Mouse (Mus musculus) midbrain, embryonic 11.5 days (tissue): ENCODE results near the gene Zbtb22. TPM values are rescaled to one million over a fixed set of nuclear protein-coding genes. Genes with fewer than 3 reads are reported as not detected.
"Not testable (repeated sequence)": the region's sequence is repeated elsewhere in the genome, so short reads cannot be mapped to it uniquely, and the experiment has no call there.

Experiments used
- ATAC-seq: fragments of 200-750 bp; cut with Nextera tagmentation; 2 replicates; pipeline ENCODE4 v1.8.0; 2017; ENCODE audit warnings: moderate TSS enrichment, moderate library complexity; ENCODE audit not compliant: low FRiP score
- DNase-seq: peaks from one replicate; pipeline ENCODE4 v3.0.0; 2015; ENCODE audit warnings: low spot score; ENCODE audit errors: missing footprints
- H3K27ac ChIP-seq: fragments of 300-500 bp; sonication (generic); 2 replicates; pipeline ENCODE4 v1.5.1; 2014; ENCODE audit warnings: low read depth, low read length
- H3K27me3 ChIP-seq: fragments of 300-500 bp; sonication (generic); 2 replicates; pipeline ENCODE4 v1.6.1; 2014; ENCODE audit warnings: mild to moderate bottlenecking, low read length, moderate library complexity, mixed read lengths; ENCODE audit not compliant: control insufficient read depth, insufficient read depth
- H3K36me3 ChIP-seq: fragments of 300-500 bp; sonication (generic); 2 replicates; pipeline ENCODE4 v1.6.1; 2014; ENCODE audit warnings: mild to moderate bottlenecking, low read length, moderate library complexity, mixed read lengths; ENCODE audit not compliant: control insufficient read depth, insufficient read depth
- H3K4me1 ChIP-seq: fragments of 300-500 bp; sonication (generic); 2 replicates; pipeline ENCODE4 v1.6.1; 2014; ENCODE audit warnings: low read length; ENCODE audit not compliant: control insufficient read depth, insufficient read depth
- H3K4me2 ChIP-seq: fragments of 300-500 bp; sonication (generic); 2 replicates; pipeline ENCODE4 v1.6.1; 2014; ENCODE audit warnings: mild to moderate bottlenecking, moderate library complexity
- H3K4me3 ChIP-seq: fragments of 300-500 bp; sonication (generic); 2 replicates; pipeline ENCODE4 v1.5.1; 2014; ENCODE audit warnings: low read depth, low read length
- H3K9ac ChIP-seq: fragments of 300-500 bp; sonication (generic); 2 replicates; pipeline ENCODE4 v1.6.1; 2014; ENCODE audit warnings: low read length
- H3K9me3 ChIP-seq: fragments of 300-500 bp; sonication (generic); 2 replicates; pipeline ENCODE4 v1.6.1; 2016; ENCODE audit warnings: low read length; ENCODE audit not compliant: control insufficient read depth
- WGBS: fragments of 180-500 bp; shearing (Covaris S2); extraction: QIAGEN DNeasy Blood & Tissue Kit; methylation state at CpG from one replicate; pipeline ENCODE4 v1.1.7; 2014; 5-methylcytosine and 5-hydroxymethylcytosine counted together
- polyA plus RNA-seq: library from polyadenylated mRNA; unstranded; fragments of >200 nt; fragmentation: Nextera tagmentation; extraction: Ambion mirVana; gene quantifications from 2 replicates; pipeline ENCODE4 v1.2.1, GENCODE M21; 2014

The Zbtb22 gene
- polyA plus RNA-seq, 1 experiment from 2014 or later: 9.4 TPM

GRCm38 (mm10) chr17:33891357-33891756 is 24.3 kb upstream of the Zbtb22 start:
- H3K36me3 ChIP-seq: no peaks in the 10 kb centered on the region
- H3K27ac ChIP-seq: no peak overlapping the region
- ATAC-seq: no peak
- no peak overlapping the region for H3K9ac ChIP-seq
- no peak overlapping the region for H3K4me3 ChIP-seq
- H3K4me2 ChIP-seq: no peak overlapping the region
- no peaks in the 10 kb centered on the region for H3K27me3 ChIP-seq
- H3K9me3 ChIP-seq: no peaks in the 10 kb centered on the region
- WGBS: 64% methylated on average over 2 of the region's 2 CpGs
- peaks cover 9% of the 10 kb centered on the region for H3K4me1 ChIP-seq
- no peak for DNase-seq

- not testable (repeated sequence) for H3K27ac ChIP-seq, H3K4me1 ChIP-seq, ATAC-seq, H3K9ac ChIP-seq, H3K27me3 ChIP-seq, H3K9me3 ChIP-seq, H3K4me3 ChIP-seq, H3K4me2 ChIP-seq, DNase-seq, H3K36me3 ChIP-seq
- whole genome bisulfite sequencing: 71% methylated on average over 6 of the region's 6 CpGs
Measured at GRCm38 (mm10) chr17:33891892-33892291, 23.8 kb upstream of the Zbtb22 start.

- Histone ChIP-seq H3K9me3 (no peaks in the 10 kb centered on the region), H3K4me2 (no peak overlapping the region), H3K4me1 (peaks cover 9% of the 10 kb centered on the region), H3K27me3 (no peaks in the 10 kb centered on the region), H3K9ac (no peak overlapping the region), H3K27ac (no peak overlapping the region), H3K4me3 (no peak overlapping the region), H3K36me3 (no peaks in the 10 kb centered on the region)
- 12% methylated on average over 7 of the region's 7 CpGs for whole genome bisulfite sequencing
- ATAC-seq: no peak
- no peak for DNase-seq
Measured at GRCm38 (mm10) chr17:33892429-33892828, 23.3 kb upstream of the Zbtb22 start.

- H3K27ac ChIP-seq, H3K9ac ChIP-seq, H3K4me3 ChIP-seq, H3K9me3 ChIP-seq, H3K4me2 ChIP-seq, DNase-seq, H3K27me3 ChIP-seq, H3K36me3 ChIP-seq, ATAC-seq, H3K4me1 ChIP-seq: not testable (repeated sequence)
- WGBS: 76% methylated on average over 4 of the region's 4 CpGs
Measured at GRCm38 (mm10) chr17:33893011-33893410, 22.7 kb upstream of the Zbtb22 start.

- H3K36me3 ChIP-seq: no peaks in the 10 kb centered on the region
- H3K27me3 ChIP-seq: no peaks in the 10 kb centered on the region
- no peaks in the 10 kb centered on the region for H3K9me3 ChIP-seq
- 45% methylated on average over 6 of the region's 6 CpGs for WGBS
- H3K9ac ChIP-seq: no peak overlapping the region
- H3K4me2 ChIP-seq: no peak overlapping the region
- no peaks in the 10 kb centered on the region for H3K4me1 ChIP-seq
- no peak overlapping the region for H3K4me3 ChIP-seq
- H3K27ac ChIP-seq: no peak overlapping the region
- peak; percentile 82 for DNase-seq
- no peak for ATAC-seq
Measured at GRCm38 (mm10) chr17:33897114-33897794, 18.4 kb upstream of the Zbtb22 start.

- not testable (repeated sequence) for H3K4me1 ChIP-seq
Measured at GRCm38 (mm10) chr17:33898193-33898592, 17.5 kb upstream of the Zbtb22 start.

GRCm38 (mm10) chr17:33899642-33900041 is 16.1 kb upstream of the Zbtb22 start:
- H3K4me1 ChIP-seq: no peaks in the 10 kb centered on the region
- H3K27ac ChIP-seq: no peak overlapping the region
- H3K9ac ChIP-seq: no peak overlapping the region
- WGBS: 84% methylated on average over 4 of the region's 4 CpGs
- H3K4me2 ChIP-seq: no peak overlapping the region
- DNase-seq: no peak
- H3K4me3 ChIP-seq: no peak overlapping the region
- H3K27me3 ChIP-seq: no peaks in the 10 kb centered on the region
- no peaks in the 10 kb centered on the region for H3K36me3 ChIP-seq
- H3K9me3 ChIP-seq: no peaks in the 10 kb centered on the region
- ATAC-seq: no peak

More at GRCm38 (mm10) chr17:33898193-33898592, 17.5 kb upstream of the Zbtb22 start:
- H3K4me3 ChIP-seq, H3K27ac ChIP-seq, H3K9me3 ChIP-seq, H3K4me2 ChIP-seq, DNase-seq, H3K36me3 ChIP-seq, ATAC-seq, H3K9ac ChIP-seq, H3K27me3 ChIP-seq: not testable (repeated sequence)
- 86% methylated on average over 4 of the region's 4 CpGs for WGBS

GRCm38 (mm10) chr17:33900281-33900988 is 15.3 kb upstream of the Zbtb22 start:
- H3K4me1 ChIP-seq: no peaks in the 10 kb centered on the region
- H3K4me2 ChIP-seq: no peak overlapping the region
- ATAC-seq (no peak), DNase-seq (no peak)
- WGBS: 81% methylated on average over 7 of the region's 7 CpGs
- no peak overlapping the region for H3K27ac ChIP-seq
- no peak overlapping the region for H3K4me3 ChIP-seq
- no peaks in the 10 kb centered on the region for H3K9me3 ChIP-seq
- no peak overlapping the region for H3K9ac ChIP-seq
- no peaks in the 10 kb centered on the region for H3K27me3 ChIP-seq
- H3K36me3 ChIP-seq: no peaks in the 10 kb centered on the region

- Histone ChIP-seq H3K36me3 (no peaks in the 10 kb centered on the region), H3K4me2 (no peak overlapping the region), H3K27me3 (no peaks in the 10 kb centered on the region), H3K4me3 (no peak overlapping the region), H3K9me3 (no peaks in the 10 kb centered on the region), H3K9ac (no peak overlapping the region), H3K27ac (no peak overlapping the region), H3K4me1 (no peaks in the 10 kb centered on the region)
- DNase-seq: no peak
- 80% methylated on average over 4 of the region's 4 CpGs for WGBS
- ATAC-seq: no peak
Measured at GRCm38 (mm10) chr17:33900989-33901314, 14.8 kb upstream of the Zbtb22 start.
